27 mouse cellular contexts compared by ENCODE assay signal in genomic region chr5:102767822-102768221, GRCm38 (mm10).
A peak's percentile ranks its signal among the peaks of the same experiment; 100 is the strongest.
DNase-seq lines count a peak whose midpoint lies in the region; ATAC-seq and TF ChIP-seq lines count a peak whose summit lies in the region.
"Had no signal": no experiment of that assay in that cellular context is flagged by ENCODE, and none has a peak within 500 bp of the region (broad histone marks: within the 10 kb centered on the region; RNA-seq: fewer than 3 reads in every experiment).

No protein-coding gene starts in this region.

- TF ChIP-seq CTCF in heart, postnatal 0 days (IDR thresholded peaks at IDR 0.05; ENCODE audit: low read depth) = no peak
- no peak for TF ChIP-seq CTCF in kidney, postnatal 0 days (IDR thresholded peaks at IDR 0.05; ENCODE audit: low read depth)

- H3K4me3 ChIP-seq in heart, embryonic 12.5 days = no peak overlapping the region
- H3K4me3 ChIP-seq in heart, postnatal 0 days (ENCODE audit: low read depth, low read length) = no peak overlapping the region
- no peak overlapping the region for H3K4me3 ChIP-seq in kidney, postnatal 0 days (replicated peaks; ENCODE audit: low read depth, low read length)
- H3K4me3 ChIP-seq: forebrain, embryonic 12.5 days; hindbrain, embryonic 13.5 days; liver, embryonic 12.5 days; megakaryocyte, embryonic 14.5 days; midbrain, embryonic 12.5 days; myocyte; neural tube, embryonic 12.5 days had no signal

- H3K9me3 ChIP-seq in heart, embryonic 12.5 days (replicated peaks) = no peaks in the 10 kb centered on the region
- no peaks in the 10 kb centered on the region for H3K9me3 ChIP-seq in heart, postnatal 0 days (replicated peaks; ENCODE audit: control insufficient read depth, low read length)
- H3K9me3 ChIP-seq in kidney, postnatal 0 days (replicated peaks; ENCODE audit: low read length) = no peaks in the 10 kb centered on the region
- H3K9me3 ChIP-seq: forebrain, embryonic 12.5 days; hindbrain, embryonic 13.5 days; liver, embryonic 12.5 days; midbrain, embryonic 12.5 days; neural tube, embryonic 12.5 days had no signal

- no peak overlapping the region for H3K9ac ChIP-seq in heart, embryonic 12.5 days
- H3K9ac ChIP-seq in heart, postnatal 0 days (replicated peaks; ENCODE audit: low read depth, low read length) = no peak overlapping the region
- no peak overlapping the region for H3K9ac ChIP-seq in kidney, postnatal 0 days (ENCODE audit: low read depth, low read length)
- H3K9ac ChIP-seq: forebrain, embryonic 12.5 days; forebrain, postnatal 0 days; hindbrain, embryonic 13.5 days; liver, embryonic 12.5 days; liver, postnatal 0 days; midbrain, embryonic 12.5 days; neural tube, embryonic 12.5 days had no signal

- H3K27me3 ChIP-seq in heart, embryonic 12.5 days (replicated peaks) = no peaks in the 10 kb centered on the region
- no peaks in the 10 kb centered on the region for H3K27me3 ChIP-seq in heart, postnatal 0 days (ENCODE audit: control insufficient read depth, insufficient read depth, low read length)
- H3K27me3 ChIP-seq in kidney, postnatal 0 days (ENCODE audit: insufficient read depth, low read length) = no peaks in the 10 kb centered on the region
- H3K27me3 ChIP-seq: forebrain, embryonic 12.5 days; hindbrain, embryonic 13.5 days; liver, embryonic 12.5 days; megakaryocyte, embryonic 14.5 days; midbrain, embryonic 12.5 days; neural tube, embryonic 12.5 days had no signal

- WGBS in heart, embryonic 12.5 days = 80% methylated on average over 7 of the region's 7 CpGs
- WGBS in heart, postnatal 0 days = 79% methylated on average over 7 of the region's 7 CpGs
- WGBS in kidney, postnatal 0 days = 59% methylated on average over 7 of the region's 7 CpGs

- H3K4me1 ChIP-seq in heart, embryonic 12.5 days (replicated peaks) = peaks cover 21% of the 10 kb centered on the region
- H3K4me1 ChIP-seq in heart, postnatal 0 days (ENCODE audit: control insufficient read depth, insufficient read depth) = peaks cover 8% of the 10 kb centered on the region; the same call in 1 of the 2 replicates
- H3K4me1 ChIP-seq in kidney, postnatal 0 days (replicated peaks; ENCODE audit: insufficient read depth, low read length) = peaks cover 20% of the 10 kb centered on the region
- H3K4me1 ChIP-seq: liver, embryonic 12.5 days; megakaryocyte, embryonic 14.5 days had no signal

- no peak for ATAC-seq in heart, embryonic 12.5 days (ENCODE audit: insufficient number of reproducible peaks, low FRiP score)
- ATAC-seq in heart, postnatal 0 days (ENCODE audit: insufficient read depth, low read depth) = no peak
- ATAC-seq in kidney, postnatal 0 days (replicated peaks; ENCODE audit: low FRiP score, low read depth) = no peak
- ATAC-seq: forebrain, postnatal 0 days; intestine, postnatal 0 days; liver, embryonic 12.5 days; liver, postnatal 0 days had no signal

- no peaks in the 10 kb centered on the region for H3K36me3 ChIP-seq in heart, embryonic 12.5 days
- H3K36me3 ChIP-seq in heart, postnatal 0 days (replicated peaks; ENCODE audit: control insufficient read depth, insufficient read depth, low read length) = no peaks in the 10 kb centered on the region
- H3K36me3 ChIP-seq in kidney, postnatal 0 days (ENCODE audit: insufficient read depth, low read length) = no peaks in the 10 kb centered on the region
- H3K36me3 ChIP-seq: forebrain, embryonic 12.5 days; G1E; hindbrain, embryonic 13.5 days; liver, embryonic 12.5 days; midbrain, embryonic 12.5 days; neural tube, embryonic 12.5 days had no signal

- 0 out of 2 replicates have a peak overlapping the region, but pooled peaks have one; percentile 31 for H3K27ac ChIP-seq in heart, embryonic 12.5 days (ENCODE audit: poor library complexity, severe bottlenecking)
- 0 out of 2 replicates have a peak overlapping the region, but pooled peaks have one; percentile 83 for H3K27ac ChIP-seq in heart, postnatal 0 days (ENCODE audit: low read depth)
- H3K27ac ChIP-seq in kidney, postnatal 0 days = peak overlapping the region; percentile 90
- H3K27ac ChIP-seq: forebrain, embryonic 12.5 days; hindbrain, embryonic 13.5 days; liver, embryonic 12.5 days; midbrain, embryonic 12.5 days; neural tube, embryonic 12.5 days; stomach, postnatal 0 days had no signal

- no peak overlapping the region for H3K4me2 ChIP-seq in heart, embryonic 12.5 days
- no peak overlapping the region for H3K4me2 ChIP-seq in heart, postnatal 0 days (ENCODE audit: low read depth, low read length)
- H3K4me2 ChIP-seq in kidney, postnatal 0 days (ENCODE audit: low read length) = no peak overlapping the region
- H3K4me2 ChIP-seq: forebrain, embryonic 12.5 days; liver, embryonic 12.5 days had no signal

- no peak for TF ChIP-seq EP300 in heart, postnatal 0 days (IDR thresholded peaks at IDR 0.05; ENCODE audit: low read depth)

- no peak for DNase-seq in heart, adult 11 months
- DNase-seq in heart, postnatal 0 days (ENCODE audit: low spot score) = no peak
- DNase-seq in heart, postnatal 4 days = no peak
- no peak for DNase-seq in kidney, postnatal 0 days (ENCODE audit: low spot score)
- no peak for DNase-seq in kidney, postnatal 4 days
- DNase-seq in frontal cortex, adult 2 months (ENCODE audit: extremely low spot score in 1 of 2, low spot score in 1 of 2) = no peak
- DNase-seq: adrenal gland, adult 8-10 months; cerebellum, adult 2 months; forebrain, postnatal 0 days; heart, postnatal 36 days; layer of hippocampus, postnatal 36 days; liver, postnatal 0 days; lung, postnatal 36 days; right cerebral cortex, postnatal 4 days; thymus, adult 18-20 months; thymus, postnatal 25 days had no signal

Comparison
In these comparisons a context has a peak if more than half of its experiments do, and no peak if none do; other contexts are left out.
1. H3K27ac ChIP-seq: peak in every context shown above with its lines; median percentile 90 in kidney, postnatal 0 days; 83 in heart, postnatal 0 days; 31 in heart, embryonic 12.5 days.